Mouse (Mus musculus) ES-E14 (cell line): Measurements from ENCODE around the gene Nags.

ENCODE experiments used
- CHD2 ChIP-seq: IDR thresholded peaks from 2 replicates; pipeline ENCODE4 v1.6.1; 2014; ENCODE audit warnings: mild to moderate bottlenecking, low read depth, low read length, inconsistent platforms
- HCFC1 ChIP-seq: IDR thresholded peaks from 2 replicates; pipeline ENCODE4 v1.6.1; 2012; ENCODE audit warnings: low read length, inconsistent platforms, borderline replicate concordance; ENCODE audit not compliant: insufficient read depth
- MAFK ChIP-seq: IDR thresholded peaks from 2 replicates; pipeline ENCODE4 v1.6.1; 2014; ENCODE audit warnings: mild to moderate bottlenecking, low read depth, low read length, inconsistent platforms; ENCODE audit not compliant: insufficient read depth
- ZC3H11A ChIP-seq: IDR thresholded peaks from 2 replicates; pipeline ENCODE4 v1.6.1; 2012; ENCODE audit warnings: low read depth, mild to moderate bottlenecking, inconsistent platforms, low read length, borderline replicate concordance
- ZNF384 ChIP-seq: IDR thresholded peaks from 2 replicates; pipeline ENCODE4 v1.6.1; 2012; ENCODE audit warnings: low read depth, low read length, inconsistent platforms

DNA sequence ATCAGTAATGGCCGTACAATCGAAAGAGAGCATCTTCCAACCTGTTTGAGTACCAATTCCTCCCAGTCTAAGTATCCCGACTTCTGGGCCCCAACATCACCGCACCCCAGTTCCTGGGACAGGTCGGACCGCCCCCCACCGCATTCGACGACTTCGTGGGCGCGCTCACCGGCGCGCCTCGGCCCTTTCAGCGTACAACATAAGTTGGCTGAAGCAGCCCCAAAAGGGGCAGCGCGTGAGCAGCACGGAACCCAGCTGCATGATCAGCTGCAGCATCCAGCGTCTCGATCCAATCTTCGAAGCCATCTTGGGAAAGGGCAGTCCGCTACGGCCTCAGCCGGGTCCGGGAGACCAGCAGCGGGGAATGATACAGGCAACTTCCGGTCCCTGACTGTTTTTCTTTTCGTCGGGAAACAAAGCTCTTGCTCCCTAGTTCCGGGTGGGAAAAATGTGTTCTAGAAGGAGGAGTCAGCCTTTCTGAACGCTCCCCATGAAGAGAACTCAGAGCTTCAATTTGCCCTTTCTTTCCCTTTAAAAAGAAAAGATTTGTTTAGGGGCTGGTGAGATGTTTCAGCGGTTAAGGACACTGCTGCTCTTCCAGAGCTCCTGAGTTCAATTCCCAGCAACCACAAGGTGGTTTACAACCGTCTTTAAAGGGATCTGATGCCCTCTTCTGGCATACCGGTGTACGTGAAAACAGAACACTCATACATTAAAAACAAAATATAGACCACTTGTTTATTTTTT is 10.9 kb downstream of the Nags start, which contains the start of gene Tmem101:
- TF ChIP-seq CHD2 (peak; percentile 61; the same call in 1 of the 2 replicates), ZNF384 (no peak), HCFC1 (peak; percentile 100), ZC3H11A (no peak), MAFK (no peak)
